8 mouse cellular contexts compared by ENCODE assay signal in the genomic region with DNA sequence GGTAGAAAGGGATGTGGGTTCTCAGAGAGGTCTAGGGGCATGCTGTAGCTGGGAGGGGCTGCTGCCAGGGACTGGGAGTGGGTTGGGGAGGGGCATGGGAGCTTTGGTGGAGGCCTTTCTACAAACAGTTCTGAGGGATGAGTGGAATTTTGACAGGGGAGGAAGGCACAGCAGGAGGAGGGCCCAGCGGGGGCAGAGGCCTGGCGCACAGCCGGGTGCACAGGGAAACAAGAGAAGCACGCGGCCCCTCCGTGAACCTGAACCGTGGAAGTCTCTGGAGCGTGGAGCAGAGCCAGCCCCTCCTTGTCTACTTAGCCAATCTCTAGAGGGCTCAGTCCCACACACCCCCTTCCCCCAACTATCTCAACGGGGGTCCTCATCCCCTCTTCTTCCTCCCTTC. TPM values are rescaled to one million over a fixed set of nuclear protein-coding genes. Genes with fewer than 3 reads are reported as not detected.
A peak's percentile ranks its signal among the peaks of the same experiment; 100 is the strongest.
DNase-seq lines count a peak whose midpoint lies in the region; ATAC-seq lines count a peak whose summit lies in the region.

No protein-coding gene starts in this region.

- 3% methylated on average over 9 of the region's 9 CpGs for WGBS in forebrain, embryonic 13.5 days
- 3% methylated on average over 9 of the region's 9 CpGs for WGBS in midbrain, embryonic 11.5 days

- intact Hi-C loops in left cerebral cortex, postnatal 25 days (cut with DNase I), result no loop called here

- no peaks in the 10 kb centered on the region for H3K9me3 ChIP-seq in forebrain, embryonic 13.5 days (replicated peaks)
- H3K9me3 ChIP-seq in midbrain, embryonic 11.5 days (ENCODE audit: control insufficient read depth, low read length), result no peaks in the 10 kb centered on the region

- peaks cover 86% of the 10 kb centered on the region for H3K4me1 ChIP-seq in forebrain, embryonic 13.5 days
- peaks cover 61% of the 10 kb centered on the region for H3K4me1 ChIP-seq in midbrain, embryonic 11.5 days (ENCODE audit: control insufficient read depth, insufficient read depth, low read length)

- peak overlapping the region; percentile 8; the same call in 1 of the 2 replicates for H3K4me2 ChIP-seq in forebrain, embryonic 13.5 days
- no peak overlapping the region for H3K4me2 ChIP-seq in midbrain, embryonic 11.5 days

- peak; percentile 41 for DNase-seq in right cerebral cortex, adult 18-20 months
- no peak for DNase-seq in right cerebral cortex, postnatal 14 days
- peak; percentile 82 for DNase-seq in kidney, adult 18-20 months
- DNase-seq in midbrain, embryonic 11.5 days (ENCODE audit: low spot score, missing footprints), result peak; percentile 94
- DNase-seq in layer of hippocampus, adult 8-10 months (ENCODE audit: low spot score in 2 of 2), result no peak
- no peak for DNase-seq in right cerebral cortex, postnatal 4 days
- DNase-seq in left cerebral cortex, postnatal 25 days (ENCODE audit: low spot score in 2 of 2), result no peak

- H3K4me3 ChIP-seq in forebrain, embryonic 13.5 days, result no peak overlapping the region
- H3K4me3 ChIP-seq in midbrain, embryonic 11.5 days (ENCODE audit: low read depth, low read length), result no peak overlapping the region

- H3K27me3 ChIP-seq in forebrain, embryonic 13.5 days, result peaks cover 5% of the 10 kb centered on the region; the same call in 1 of the 2 replicates
- H3K27me3 ChIP-seq in midbrain, embryonic 11.5 days (ENCODE audit: control insufficient read depth, insufficient read depth, low read length), result peaks cover 5% of the 10 kb centered on the region

- 0 out of 2 replicates have a peak overlapping the region, but pooled peaks have one; percentile 30 for H3K9ac ChIP-seq in forebrain, embryonic 13.5 days
- H3K9ac ChIP-seq in midbrain, embryonic 11.5 days (ENCODE audit: low read length), result peak overlapping the region; percentile 4; the same call in 1 of the 2 replicates

- H3K27ac ChIP-seq in forebrain, embryonic 13.5 days, result peak overlapping the region; percentile 81
- H3K27ac ChIP-seq in midbrain, embryonic 11.5 days (ENCODE audit: low read depth, low read length), result peak overlapping the region; percentile 84

- H3K36me3 ChIP-seq in forebrain, embryonic 13.5 days (ENCODE audit: poor library complexity, severe bottlenecking), result no peaks in the 10 kb centered on the region
- H3K36me3 ChIP-seq in midbrain, embryonic 11.5 days (ENCODE audit: control insufficient read depth, insufficient read depth, low read length), result no peaks in the 10 kb centered on the region

- peak; percentile 28; the same call in 1 of the 2 replicates for ATAC-seq in forebrain, embryonic 13.5 days
- ATAC-seq in midbrain, embryonic 11.5 days (ENCODE audit: low FRiP score), result peak; percentile 53; the same call in 1 of the 2 replicates

RNA-seq across cellular contexts. Expression of a gene that starts 30.0 kb away (rescaled TPM):
- 10.4 and 11.3 TPM in 2 replicates for polyA plus RNA-seq in forebrain, embryonic 13.5 days (2015; fragmentation: Nextera tagmentation; extraction: Ambion mirVana)
- 7.5 and 8.2 TPM in 2 replicates for polyA plus RNA-seq in midbrain, embryonic 11.5 days (2014; fragmentation: Nextera tagmentation; extraction: Ambion mirVana)
- total RNA-seq in layer of hippocampus, adult 8-10 months (2022), result 10 to 100 TPM; 18.9 to 23.5 (median 21.5) TPM
- 10 to 100 TPM; 35.3 to 38.0 TPM for total RNA-seq in left cerebral cortex, postnatal 25 days (2021)

Comparison
In these comparisons a context has a peak if more than half of its experiments do, and no peak if none do; other contexts are left out.
1. DNase-seq: peak in right cerebral cortex, adult 18-20 months (single experiment), kidney, adult 18-20 months (single experiment) and midbrain, embryonic 11.5 days (single experiment); none in right cerebral cortex, postnatal 14 days (single experiment), layer of hippocampus, adult 8-10 months (0 of 2), right cerebral cortex, postnatal 4 days (single experiment) and left cerebral cortex, postnatal 25 days (0 of 2).